Mouse (Mus musculus) left cerebral cortex, postnatal 10 days (tissue): ENCODE measurements around the gene Mrps18b. TPM values are rescaled to one million over a fixed set of nuclear protein-coding genes. Genes with fewer than 3 reads are reported as not detected.
A peak's percentile ranks its signal among the peaks of the same experiment; 100 is the strongest.
"Not testable (repeated sequence)": the region's sequence is repeated elsewhere in the genome, so short reads cannot be mapped to it uniquely, and the experiment has no call there.

Experiments used
- DNase-seq, 2 experiments: peaks; one replicate each; pipeline ENCODE4 v3.0.0; 2021 to 2022; ENCODE audit warnings: low spot score in 2 of 2, mixed read lengths in 1 of 2; ENCODE audit errors: extremely low spot score in 1 of 2
- intact Hi-C: fragments of 180-260 bp; cut with DNase I; formaldehyde crosslinking; loops from one replicate; pipeline ENCODE4 v1.15.1; 2025
- total RNA-seq, 2 experiments: library from RNA; stranded (reverse); gene quantifications; 2 replicates each; pipeline ENCODE4 v1.2.3; 2021

Gene Mrps18b
- 10 to 100 TPM; 50.4 to 52.0 TPM for total RNA-seq

DNA sequence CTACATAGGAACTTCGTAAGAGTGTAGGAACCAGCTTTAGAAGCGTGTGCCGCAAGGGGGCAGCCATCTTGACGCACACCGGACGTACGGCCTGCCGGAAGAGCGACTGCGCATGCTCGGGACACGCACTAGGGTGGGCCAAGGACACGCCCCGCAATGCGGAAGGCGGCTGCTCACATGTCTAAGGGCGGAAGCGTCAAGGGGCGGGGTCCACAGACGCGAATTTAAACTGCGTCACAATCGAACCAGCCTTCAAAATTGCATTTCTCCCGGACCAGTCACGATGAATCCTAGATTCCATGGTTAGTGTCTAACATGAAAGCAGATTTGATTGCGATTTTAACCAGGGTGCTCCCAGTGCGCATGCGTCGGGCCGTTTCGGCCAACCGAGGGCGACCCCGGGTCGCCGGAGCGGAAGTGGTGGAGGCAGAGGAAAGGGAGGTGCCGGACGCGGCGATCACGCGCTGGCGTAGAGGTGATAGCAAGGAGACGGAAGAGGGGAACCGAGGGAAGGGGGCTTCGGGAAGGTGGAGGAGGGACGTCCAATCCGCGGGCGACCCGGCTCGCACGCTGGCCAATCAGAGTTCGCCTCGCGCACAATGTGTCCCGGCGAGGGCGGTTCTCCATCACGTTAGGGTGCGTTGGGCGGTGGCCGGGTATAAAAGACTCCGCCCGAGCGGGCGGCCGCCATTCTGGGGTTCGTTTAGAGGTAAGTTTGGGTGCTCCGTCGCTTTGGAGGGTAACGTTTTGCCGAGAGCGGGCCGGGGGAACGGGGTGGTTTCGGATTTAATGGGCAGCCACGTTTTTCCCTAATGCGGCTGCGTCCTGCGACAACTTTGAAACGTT, at the start of gene Mrps18b, which contains the start of gene Ppp1r10:
Mrps18b (minus strand) TSS at position 93 of the 846 bp plus-strand sequence.
Ppp1r10 (plus strand) TSS at position 138 of the 846 bp plus-strand sequence.
- peak; percentile 99 to 100 for DNase-seq

DNA sequence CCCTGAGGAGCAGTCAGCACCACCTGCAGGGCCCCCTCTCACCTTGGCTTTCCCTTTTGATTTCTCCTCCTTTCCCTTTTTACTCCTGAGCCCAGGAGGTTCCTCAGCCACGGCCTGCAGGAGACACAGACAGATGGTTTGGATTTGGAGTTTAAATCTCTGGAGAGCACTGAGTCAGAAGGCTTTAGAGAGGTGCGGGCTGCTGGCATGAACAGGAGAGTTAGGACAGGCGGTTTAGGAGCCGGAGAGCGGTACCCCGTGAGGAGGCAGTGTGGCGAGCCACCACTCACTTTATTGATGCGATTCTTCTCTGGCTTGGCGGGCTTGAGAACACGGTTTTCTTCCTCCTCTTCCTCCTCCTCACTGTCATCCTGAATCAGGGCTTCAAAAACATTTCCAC, 47.1 kb upstream of the Mrps18b start:
- intact Hi-C loops = loop anchor here (5.0 kb wide), 1 partner anchor 36 kb away; no protein-coding TSS in a partner anchor
- no peak for DNase-seq

More for the DNA sequence above, at the start of gene Mrps18b, which contains the start of gene Ppp1r10:
- intact Hi-C loops = no loop called here

GRCm38 (mm10) chr17:35958533-35959223, 42.5 kb upstream of the Mrps18b start:
- no peak for DNase-seq
- intact Hi-C loops = no loop called here

DNA sequence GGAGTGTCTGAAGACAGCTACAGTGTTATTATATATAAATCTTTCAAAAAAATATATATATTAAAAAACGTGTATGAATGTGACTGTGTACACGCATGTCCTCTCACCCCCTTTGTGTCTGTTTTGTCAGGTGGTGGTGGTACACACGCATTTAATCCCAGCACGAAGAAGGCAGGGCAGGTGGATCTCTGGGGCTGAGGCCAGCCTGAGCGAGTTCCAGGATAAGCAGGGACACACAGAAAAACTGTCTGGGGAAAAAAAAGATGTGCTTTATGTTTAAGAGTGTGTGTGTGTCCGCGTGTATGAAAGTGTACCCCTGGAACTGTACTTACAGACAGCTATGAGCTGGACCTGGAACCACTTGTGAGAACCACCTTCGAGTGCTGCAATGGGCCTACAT, 38.5 kb upstream of the Mrps18b start:
- DNase-seq = no peak

GRCm38 (mm10) chr17:35952559-35952958, 36.4 kb upstream of the Mrps18b start:
- intact Hi-C loops, DNase-seq: not testable (repeated sequence)

More for the DNA sequence above, 38.5 kb upstream of the Mrps18b start:
- intact Hi-C loops = no loop called here

DNA sequence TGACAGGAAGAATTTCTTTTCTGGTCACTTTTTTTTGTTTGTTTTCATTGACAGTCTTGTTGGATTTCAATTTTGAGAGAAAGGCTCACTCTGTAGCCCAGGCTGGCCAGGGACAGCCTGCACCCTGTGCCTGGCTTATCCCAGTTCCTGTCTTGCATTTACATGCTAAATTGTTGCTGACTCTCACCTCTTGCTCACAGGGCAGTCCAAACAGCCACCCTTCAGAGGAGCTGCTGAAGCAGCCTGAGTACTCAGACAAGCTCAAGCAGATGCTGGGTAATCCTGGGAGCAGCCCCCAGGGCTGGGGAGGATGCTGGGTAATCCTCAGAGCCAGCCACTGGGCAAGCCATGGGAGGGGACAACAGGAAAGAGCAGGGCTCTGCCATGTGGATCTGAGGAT, 34.8 kb upstream of the Mrps18b start:
- intact Hi-C loops, DNase-seq: not testable (repeated sequence)

GRCm38 (mm10) chr17:35939941-35940340, 23.8 kb upstream of the Mrps18b start:
- intact Hi-C loops = no loop called here

GRCm38 (mm10) chr17:35939108-35939507, 22.9 kb upstream of the Mrps18b start:
- intact Hi-C loops = no loop called here
- no peak for DNase-seq

More at GRCm38 (mm10) chr17:35939941-35940340, 23.8 kb upstream of the Mrps18b start:
- no peak for DNase-seq

- intact Hi-C loops = no loop called here
- no peak for DNase-seq
Measured at GRCm38 (mm10) chr17:35937700-35938348, 21.6 kb upstream of the Mrps18b start.

DNA sequence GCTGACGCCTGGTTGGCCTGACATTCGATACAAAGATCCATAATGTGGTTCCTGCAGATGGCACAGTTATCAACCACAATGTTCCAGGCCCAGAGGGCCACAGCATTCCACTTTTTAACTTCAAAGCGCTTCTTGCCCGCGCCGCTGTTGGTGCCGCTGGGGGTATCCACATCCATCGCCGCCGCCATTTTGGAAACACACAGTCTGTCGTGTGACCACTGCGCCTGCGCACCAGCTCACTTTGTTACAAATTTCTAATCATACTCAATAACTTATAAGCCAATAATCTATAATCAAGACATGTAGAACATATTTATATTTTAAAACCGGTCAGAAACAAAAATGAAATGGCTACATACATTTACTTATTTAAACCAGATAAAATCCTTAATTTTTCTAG, 19.6 kb upstream of the Mrps18b start:
- intact Hi-C loops = not testable (repeated sequence)

DNA sequence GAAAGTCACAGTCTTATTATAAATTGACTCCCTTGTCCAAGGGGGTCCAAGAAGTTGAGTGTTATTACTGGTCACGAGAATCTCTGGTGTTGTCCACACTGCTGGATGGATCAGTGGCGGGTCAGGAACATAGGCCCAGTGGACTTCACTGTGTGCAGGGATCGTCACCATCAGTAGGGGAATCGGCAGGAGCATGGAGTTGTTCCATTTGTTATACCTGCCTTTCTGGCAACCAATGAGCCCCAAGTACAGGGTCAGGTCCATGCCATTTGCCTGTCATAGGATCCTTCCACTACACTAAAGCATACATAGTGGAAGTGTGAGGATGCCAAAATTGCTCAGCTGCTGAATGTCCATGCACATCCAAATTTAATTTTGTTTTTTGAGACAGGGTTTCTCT, 16.4 kb upstream of the Mrps18b start:
- DNase-seq = no peak
- intact Hi-C loops = no loop called here

More for the DNA sequence above, 19.6 kb upstream of the Mrps18b start:
- not testable (repeated sequence) for DNase-seq

- no peak for DNase-seq
- intact Hi-C loops = no loop called here
Measured at GRCm38 (mm10) chr17:35930627-35931026, 14.4 kb upstream of the Mrps18b start.

DNA sequence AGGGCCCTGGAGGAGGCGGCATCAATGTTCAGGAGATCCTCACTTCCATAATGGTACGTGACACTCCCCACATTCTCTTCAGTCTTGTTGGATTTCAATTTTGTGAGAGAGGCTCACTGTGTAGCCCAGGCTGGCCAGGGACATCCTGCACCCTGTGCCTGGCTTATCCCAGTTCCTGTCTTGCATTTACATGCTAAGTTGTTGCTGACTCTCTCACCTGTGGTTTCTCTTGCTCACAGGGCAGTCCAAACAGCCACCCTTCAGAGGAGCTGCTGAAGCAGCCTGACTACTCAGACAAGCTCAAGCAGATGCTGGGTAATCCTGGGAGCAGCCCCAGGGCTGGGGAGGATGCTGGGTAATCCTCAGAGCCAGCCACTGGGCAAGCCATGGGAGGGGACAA, 13.3 kb upstream of the Mrps18b start:
- intact Hi-C loops = loop anchor here (5.0 kb wide), 1 partner anchor 33 kb away; no protein-coding TSS in a partner anchor
- no peak for DNase-seq

DNA sequence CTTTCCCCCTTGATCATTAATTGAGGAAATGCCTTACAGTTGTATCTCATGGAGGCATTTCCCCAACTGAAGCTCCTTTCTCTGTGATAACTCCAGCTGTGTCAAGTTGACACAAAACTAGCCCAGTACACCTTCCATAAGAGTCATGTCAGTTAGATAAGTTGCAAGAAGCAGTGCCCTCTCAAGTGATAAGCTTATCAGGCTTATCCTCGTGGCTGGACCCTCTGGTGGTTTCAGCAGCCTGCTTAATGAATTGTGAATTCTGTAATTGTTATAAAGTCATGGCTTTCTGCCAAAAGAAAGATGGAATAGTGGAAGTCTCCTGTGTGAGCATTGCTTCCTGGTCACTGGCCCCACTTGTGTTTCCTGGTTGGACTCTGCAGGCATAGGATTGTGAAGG, 11.3 kb upstream of the Mrps18b start:
- no peak for DNase-seq
- intact Hi-C loops = loop anchor here (5.0 kb wide), 1 partner anchor 35 kb away; no protein-coding TSS in a partner anchor

GRCm38 (mm10) chr17:35923281-35923680, 7.1 kb upstream of the Mrps18b start:
- intact Hi-C loops = no loop called here
- no peak for DNase-seq

GRCm38 (mm10) chr17:35922566-35922965, 6.4 kb upstream of the Mrps18b start:
- intact Hi-C loops = no loop called here
- no peak for DNase-seq

- intact Hi-C loops = no loop called here
- no peak for DNase-seq
Measured at GRCm38 (mm10) chr17:35921710-35922109, 5.5 kb upstream of the Mrps18b start.

DNA sequence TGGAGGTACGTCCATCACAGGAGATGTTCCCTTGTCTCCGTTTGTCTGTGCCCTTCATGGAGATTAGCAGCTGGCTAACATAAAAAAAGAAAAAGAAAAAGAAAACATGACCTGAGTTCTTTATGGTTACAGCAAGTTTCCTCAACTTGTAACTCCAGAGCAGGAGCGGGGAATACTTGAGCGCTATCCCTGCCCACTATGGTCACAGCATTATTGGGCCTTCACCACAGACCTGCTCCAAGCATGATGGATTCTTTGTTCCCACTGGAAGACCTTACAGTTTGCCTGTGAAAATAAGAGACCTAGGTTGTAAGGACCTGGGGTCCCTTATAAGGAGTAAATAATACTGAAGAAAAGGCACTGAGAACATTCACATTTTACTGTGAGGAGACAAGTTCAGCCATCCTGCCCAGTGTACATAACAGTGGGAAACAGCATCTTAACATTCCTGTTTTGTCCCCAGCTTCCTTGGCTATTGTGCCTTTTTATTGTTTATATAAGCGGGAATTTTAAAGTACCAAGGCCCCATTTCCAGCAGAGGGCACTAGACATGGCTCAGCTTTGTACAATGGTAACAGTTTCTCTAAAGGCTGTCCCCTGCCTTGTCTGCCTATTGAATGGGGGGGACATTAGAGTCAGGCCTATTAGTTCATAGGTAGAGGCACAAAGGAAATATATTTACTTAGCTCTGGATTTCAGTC, 4.8 kb upstream of the Mrps18b start:
- DNase-seq = no peak
- intact Hi-C loops = no loop called here

DNA sequence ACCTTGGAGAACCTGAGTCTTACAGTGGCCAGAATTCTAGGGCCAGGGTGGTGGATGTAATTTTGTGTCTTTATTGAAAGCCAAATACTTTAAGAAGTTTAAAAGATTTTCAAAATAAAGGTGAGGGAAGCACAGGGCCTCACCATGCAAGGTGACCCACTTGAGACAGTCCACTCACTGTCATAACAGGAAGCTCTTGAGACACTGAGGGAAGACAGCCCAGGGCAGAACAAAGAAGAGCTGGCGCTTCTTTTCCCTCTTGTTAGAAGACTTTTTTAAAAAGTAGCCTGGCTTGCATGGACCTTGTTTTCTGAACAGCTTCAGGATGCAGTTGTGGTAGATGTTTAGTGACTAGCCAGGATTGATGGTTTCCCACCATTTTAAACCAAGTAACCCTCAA, 4.2 kb upstream of the Mrps18b start:
- DNase-seq = no peak
- intact Hi-C loops = no loop called here
